Mouse (Mus musculus) G1E (cell line): Measurements from ENCODE around the gene Entr1.

Source experiments
- CTCF ChIP-seq: IDR thresholded peaks from 2 replicates; pipeline ENCODE4 v1.5.1; 2012; ENCODE audit warnings: low read depth, low read length, inconsistent platforms, mixed read lengths
- GATA1 ChIP-seq: IDR thresholded peaks from 2 replicates; pipeline ENCODE4 v1.6.1; 2012; ENCODE audit warnings: borderline replicate concordance, low read length, inconsistent platforms, mixed read lengths
- GATA2 ChIP-seq: IDR thresholded peaks from 2 replicates; pipeline ENCODE4 v1.6.1; 2012; ENCODE audit warnings: low read depth, low read length, inconsistent platforms, borderline replicate concordance
- POLR2AphosphoS5 ChIP-seq: IDR thresholded peaks from 2 replicates; pipeline ENCODE4 v1.6.1; 2012; ENCODE audit warnings: low read depth, low read length, inconsistent platforms; ENCODE audit not compliant: insufficient replicate concordance
- TAL1 ChIP-seq: conservative IDR thresholded peaks from 2 replicates; pipeline ENCODE4 v1.6.1; 2012; ENCODE audit warnings: low read depth, low read length, inconsistent platforms, mixed read lengths

GRCm38 (mm10) chr2:26359983-26360382, 29.1 kb downstream of the Entr1 start:
- TF ChIP-seq CTCF (no peak), TAL1 (no peak), GATA1 (no peak), POLR2AphosphoS5 (no peak), GATA2 (no peak)
